8 mouse cellular contexts compared by ENCODE assay signal in the genomic region with DNA sequence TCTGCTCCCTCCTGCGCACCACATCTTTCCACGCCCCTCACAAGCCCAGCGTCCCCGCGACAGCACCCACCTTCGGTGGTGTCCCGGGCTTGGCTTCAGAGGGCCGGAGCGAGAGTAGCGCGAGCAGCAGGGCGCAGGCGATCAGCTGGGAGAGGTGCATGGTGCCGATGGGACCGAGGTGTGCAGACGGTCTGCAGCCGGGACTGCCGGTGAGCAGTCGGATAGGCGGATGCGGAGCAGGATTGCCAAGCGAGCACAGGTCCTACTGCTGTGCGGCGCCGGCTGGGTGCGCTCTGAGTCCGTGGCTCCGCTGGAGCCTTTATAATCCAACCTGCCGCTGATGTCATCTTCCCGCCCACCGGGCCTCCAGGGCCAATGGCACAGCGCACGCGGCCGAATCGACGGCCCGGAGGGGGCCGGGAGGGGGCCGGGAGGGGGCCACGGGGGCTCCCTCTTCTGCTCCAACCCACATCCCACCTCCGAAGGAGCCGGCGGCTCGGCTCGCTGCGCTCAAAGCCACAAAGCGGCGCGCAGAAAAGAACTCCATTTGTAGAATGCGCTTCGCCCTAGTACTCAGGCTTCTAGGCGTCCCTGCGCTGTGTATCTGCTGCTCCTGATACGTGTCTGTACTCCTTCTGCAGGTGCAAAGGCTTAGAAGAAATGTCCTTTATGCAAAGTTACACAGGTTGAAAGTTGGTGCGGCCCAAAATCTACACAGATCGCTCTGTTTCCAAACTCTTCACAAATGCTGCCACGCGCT. TPM values are rescaled to one million over a fixed set of nuclear protein-coding genes. Genes with fewer than 3 reads are reported as not detected.
DNase-seq lines count a peak whose midpoint lies in the region; ATAC-seq and TF ChIP-seq lines count a peak whose summit lies in the region.

A gene (minus strand): TSS at position 293 of the 760 bp plus-strand sequence.

- H3K27ac ChIP-seq in forebrain, embryonic 15.5 days (replicated peaks): no peak within 1 kb of the TSS
- peak within 1 kb of the TSS; percentile 74 for H3K27ac ChIP-seq in layer of hippocampus, adult 2 months
- no peak within 1 kb of the TSS for H3K27ac ChIP-seq in liver, postnatal 0 days (ENCODE audit: low read depth)

- H3K4me1 ChIP-seq in E14TG2a.4 (replicated peaks; ENCODE audit: low read depth, low read length): peaks cover 19% of the 10 kb centered on the region
- H3K4me1 ChIP-seq in forebrain, embryonic 15.5 days: peaks cover 20% of the 10 kb centered on the region
- peaks cover 11% of the 10 kb centered on the region for H3K4me1 ChIP-seq in liver, postnatal 0 days (ENCODE audit: insufficient read depth)

- no peaks in the 10 kb centered on the region for H3K36me3 ChIP-seq in E14TG2a.4 (ENCODE audit: insufficient read depth, low read length)
- no peaks in the 10 kb centered on the region for H3K36me3 ChIP-seq in forebrain, embryonic 15.5 days
- no peaks in the 10 kb centered on the region for H3K36me3 ChIP-seq in liver, postnatal 0 days (replicated peaks; ENCODE audit: insufficient read depth, low read length)

- peak; percentile 96 for ATAC-seq in forebrain, embryonic 15.5 days (replicated peaks)
- peak; percentile 86 for ATAC-seq in liver, postnatal 0 days

- peak within 1 kb of the TSS; percentile 98 for H3K4me2 ChIP-seq in forebrain, embryonic 15.5 days (replicated peaks)
- peak within 1 kb of the TSS; percentile 80 for H3K4me2 ChIP-seq in liver, postnatal 0 days (ENCODE audit: low read depth, low read length)

- peak within 1 kb of the TSS; percentile 60 for H3K9ac ChIP-seq in forebrain, embryonic 15.5 days (replicated peaks)
- 0 out of 2 replicates have a peak within 1 kb of the TSS, but pooled peaks have one; percentile 4 for H3K9ac ChIP-seq in liver, postnatal 0 days (replicated peaks)

- no peak for TF ChIP-seq EP300 in liver, postnatal 0 days (IDR thresholded peaks at IDR 0.05; ENCODE audit: low read depth)

- intact Hi-C loops in heart, postnatal 36 days (cut with DNase I): no loop called here

- H3K4me3 ChIP-seq in E14TG2a.4 (replicated peaks; ENCODE audit: low read length): peak within 1 kb of the TSS; percentile 85
- H3K4me3 ChIP-seq in forebrain, embryonic 15.5 days: peak within 1 kb of the TSS; percentile 60
- peak within 1 kb of the TSS; percentile 74 for H3K4me3 ChIP-seq in layer of hippocampus, adult 2 months
- peak within 1 kb of the TSS; percentile 44 for H3K4me3 ChIP-seq in liver, postnatal 0 days (ENCODE audit: low read depth, low read length)

- peak; percentile 16 for DNase-seq in c-Kit-positive CD71-positive TER-119-negative erythroid progenitor cells, embryonic 14.5 days (ENCODE audit: low read depth)
- peak; percentile 52 for DNase-seq in heart, postnatal 36 days
- peak; percentile 77 to 78 for DNase-seq in layer of hippocampus, adult 2 months (ENCODE audit: low spot score in 2 of 2)
- DNase-seq in liver, postnatal 0 days: peak; percentile 69
- peak; percentile 38 for DNase-seq in ovary, postnatal 10 days (ENCODE audit: low spot score)
- DNase-seq in urinary bladder, adult 2 months (ENCODE audit: low spot score): peak; percentile 54

- H3K27me3 ChIP-seq in E14TG2a.4 (ENCODE audit: insufficient read depth, low read length): peaks cover 87% of the 10 kb centered on the region
- 0 out of 2 replicates have a peak, but pooled peaks cover 4% of the 10 kb centered on the region for H3K27me3 ChIP-seq in forebrain, embryonic 15.5 days
- peaks cover 40% of the 10 kb centered on the region for H3K27me3 ChIP-seq in liver, postnatal 0 days (ENCODE audit: insufficient read depth, low read length)

- TF ChIP-seq CTCF in E14TG2a.4 (conservative IDR thresholded peaks at IDR 0.05; ENCODE audit: low read length): no peak
- TF ChIP-seq CTCF in layer of hippocampus, adult 2 months (conservative IDR thresholded peaks at IDR 0.05): peak; percentile 72
- peak; percentile 64 for TF ChIP-seq CTCF in liver, postnatal 0 days (IDR thresholded peaks at IDR 0.05; ENCODE audit: low read depth)

- no peaks in the 10 kb centered on the region for H3K9me3 ChIP-seq in E14TG2a.4 (ENCODE audit: low read length)
- no peaks in the 10 kb centered on the region for H3K9me3 ChIP-seq in forebrain, embryonic 15.5 days
- H3K9me3 ChIP-seq in liver, postnatal 0 days (ENCODE audit: low read length): no peaks in the 10 kb centered on the region

- WGBS in forebrain, embryonic 15.5 days: 4% methylated on average over 59 of the region's 59 CpGs
- WGBS in liver, postnatal 0 days (ENCODE audit: insufficient replicate concordance): 5% methylated on average over 53 of the region's 59 CpGs

RNA-seq across cellular contexts. Expression of the gene that starts here (rescaled TPM):
- 3.9 and 4.8 TPM in 2 replicates for polyA plus RNA-seq in forebrain, embryonic 15.5 days (2015; fragmentation: Nextera tagmentation; extraction: Ambion mirVana)
- total RNA-seq in heart, postnatal 36 days (2021): under 1 TPM in 1 of 2 experiments, not detected in 1; 0.28 TPM
- total RNA-seq in layer of hippocampus, adult 2 months (2021): 1 to 10 TPM; 6.4 to 8.3 TPM
- 0.20 TPM in 1 of 2 replicates, not detected in the other for polyA plus RNA-seq in liver, postnatal 0 days (2015; fragmentation: Nextera tagmentation; extraction: Ambion mirVana)
- 0.10 and 0.22 TPM in 2 replicates for polyA plus RNA-seq in urinary bladder, adult 2 months (2012; rRNA removed)

Comparison
In these comparisons a context has a peak if more than half of its experiments do, and no peak if none do; other contexts are left out.
1. RNA of the gene that starts here (total RNA-seq): 6.4 to 8.3 TPM in layer of hippocampus, adult 2 months; 0.28 TPM in heart, postnatal 36 days; every median in the first group is over 4 times any median in the second.
2. Peak in DNase-seq in heart, postnatal 36 days; RNA of the gene not detected or under 1 TPM.
3. Peak in DNase-seq, ATAC-seq, H3K4me3 ChIP-seq, H3K9ac ChIP-seq and H3K4me2 ChIP-seq in liver, postnatal 0 days; RNA of the gene not detected or under 1 TPM.
4. Peak in DNase-seq in urinary bladder, adult 2 months; RNA of the gene not detected or under 1 TPM.
5. DNase-seq: peak in every context shown above with its lines; median percentile 78 in layer of hippocampus, adult 2 months; 69 in liver, postnatal 0 days; 54 in urinary bladder, adult 2 months; 52 in heart, postnatal 36 days; 38 in ovary, postnatal 10 days; 16 in c-Kit-positive CD71-positive TER-119-negative erythroid progenitor cells, embryonic 14.5 days.
6. Peak in every context shown above with its lines, with median percentiles within 50 percentile points of each other: H3K4me3 ChIP-seq.